Mouse (Mus musculus) brain, embryonic 14.5 days (tissue): ENCODE measurements around the gene Clec4d.

Experiments
- CTCF ChIP-seq: fragments of 200-500 bp; IDR thresholded peaks from 2 replicates; pipeline ENCODE4 v1.5.1; 2012; ENCODE audit warnings: inconsistent platforms, mild to moderate bottlenecking, moderate library complexity, borderline replicate concordance; ENCODE audit not compliant: insufficient read depth, insufficient read length; ENCODE audit errors: extremely low read depth
- POLR2A ChIP-seq: fragments of 200-500 bp; IDR thresholded peaks from 2 replicates; pipeline ENCODE4 v1.6.1; 2012; ENCODE audit warnings: mild to moderate bottlenecking, inconsistent platforms, borderline replicate concordance; ENCODE audit not compliant: poor library complexity, insufficient read depth, insufficient read length, severe bottlenecking; ENCODE audit errors: extremely low read depth

GRCm38 (mm10) chr6:123264194-123264593 is 2.3 kb downstream of the Clec4d start:
- TF ChIP-seq POLR2A: no peak
- TF ChIP-seq CTCF: no peak
